Mouse (Mus musculus) small intestine, adult 2 months (tissue): ENCODE measurements around the gene Rabepk.
"Not testable (repeated sequence)": the region's sequence is repeated elsewhere in the genome, so short reads cannot be mapped to it uniquely, and the experiment has no call there.

Experiments used
- CTCF ChIP-seq: fragments of 200-500 bp; IDR thresholded peaks from 2 replicates; pipeline ENCODE4 v1.5.1; 2012; ENCODE audit warnings: low read depth, mild to moderate bottlenecking, control low read depth, inconsistent platforms, low read length, moderate library complexity, mixed read lengths; ENCODE audit not compliant: insufficient replicate concordance, insufficient read length; ENCODE audit errors: extremely low read depth
- POLR2A ChIP-seq: fragments of 200-500 bp; IDR thresholded peaks from 2 replicates; pipeline ENCODE4 v1.6.1; 2012; ENCODE audit warnings: low read depth, mild to moderate bottlenecking, control low read depth, inconsistent platforms, low read length, moderate library complexity

- not testable (repeated sequence) for TF ChIP-seq CTCF, POLR2A
These were observed 7.2 kb downstream of the Rabepk start for GRCm38 (mm10) chr2:34792543-34792942.
